Comparison of ENCODE assay signal across 8 mouse cellular contexts in genomic region chr15:100761036-100761418, GRCm38 (mm10). TPM values are rescaled to one million over a fixed set of nuclear protein-coding genes. Genes with fewer than 3 reads are reported as not detected.
DNase-seq lines count a peak whose midpoint lies in the region; ATAC-seq and TF ChIP-seq lines count a peak whose summit lies in the region.

No protein-coding gene starts in this region.

- H3K4me3 ChIP-seq in heart, embryonic 10.5 days = peak overlapping the region; percentile 69
- H3K4me3 ChIP-seq in liver, embryonic 12.5 days = peak overlapping the region; percentile 59; the same call in 1 of the 2 replicates
- peak overlapping the region; percentile 52; the same call in 1 of the 2 replicates for H3K4me3 ChIP-seq in stomach, postnatal 0 days (ENCODE audit: low read depth, low read length)

- H3K27ac ChIP-seq in heart, embryonic 10.5 days = peak overlapping the region; percentile 77; the same call in 1 of the 2 replicates
- H3K27ac ChIP-seq in liver, embryonic 12.5 days = no peak overlapping the region
- H3K27ac ChIP-seq in stomach, postnatal 0 days (replicated peaks) = no peak overlapping the region

- no peak for ATAC-seq in liver, embryonic 12.5 days
- no peak for ATAC-seq in stomach, postnatal 0 days (ENCODE audit: low FRiP score, low TSS enrichment)

- no peaks in the 10 kb centered on the region for H3K9me3 ChIP-seq in heart, embryonic 10.5 days
- no peaks in the 10 kb centered on the region for H3K9me3 ChIP-seq in liver, embryonic 12.5 days (replicated peaks)
- H3K9me3 ChIP-seq in stomach, postnatal 0 days (ENCODE audit: control insufficient read depth, low read length) = no peaks in the 10 kb centered on the region

- intact Hi-C loops in heart, postnatal 36 days (cut with DNase I) = no loop called here

- peaks cover 65% of the 10 kb centered on the region for H3K27me3 ChIP-seq in heart, embryonic 10.5 days (ENCODE audit: insufficient read depth, poor library complexity, severe bottlenecking)
- H3K27me3 ChIP-seq in liver, embryonic 12.5 days (replicated peaks) = peaks cover 93% of the 10 kb centered on the region
- no peaks in the 10 kb centered on the region for H3K27me3 ChIP-seq in stomach, postnatal 0 days (ENCODE audit: control insufficient read depth, insufficient read depth, low read length)

- TF ChIP-seq EP300 in stomach, postnatal 0 days (optimal IDR thresholded peaks at IDR 0.05) = no peak

- 35% methylated on average over 9 of the region's 9 CpGs for WGBS in heart, embryonic 10.5 days
- WGBS in liver, embryonic 12.5 days (ENCODE audit: insufficient replicate concordance) = 26% methylated on average over 9 of the region's 9 CpGs
- WGBS in stomach, postnatal 0 days = 21% methylated on average over 9 of the region's 9 CpGs

- H3K9ac ChIP-seq in liver, embryonic 12.5 days = no peak overlapping the region
- H3K9ac ChIP-seq in stomach, postnatal 0 days (ENCODE audit: low read length) = no peak overlapping the region; the same call in 1 of the 2 replicates

- peak overlapping the region; percentile 84 for H3K4me2 ChIP-seq in liver, embryonic 12.5 days
- peak overlapping the region; percentile 86 for H3K4me2 ChIP-seq in stomach, postnatal 0 days (replicated peaks; ENCODE audit: low read depth)

- no peak for TF ChIP-seq CTCF in stomach, postnatal 0 days (IDR thresholded peaks at IDR 0.05; ENCODE audit: low read depth)

- peaks cover 11% of the 10 kb centered on the region for H3K4me1 ChIP-seq in heart, embryonic 10.5 days
- H3K4me1 ChIP-seq in liver, embryonic 12.5 days = peaks cover 19% of the 10 kb centered on the region
- H3K4me1 ChIP-seq in stomach, postnatal 0 days (replicated peaks; ENCODE audit: control insufficient read depth, insufficient read depth) = no peaks in the 10 kb centered on the region

- DNase-seq in heart, embryonic 10.5 days (ENCODE audit: low spot score) = no peak
- DNase-seq in heart, postnatal 36 days = no peak
- DNase-seq in thymus, postnatal 25 days = peak; percentile 27
- no peak for DNase-seq in thymus, postnatal 36 days
- no peak for DNase-seq in stomach, postnatal 0 days (ENCODE audit: low spot score)
- no peak for DNase-seq in right cerebral cortex, postnatal 4 days
- DNase-seq in lung, postnatal 36 days = no peak

- no peaks in the 10 kb centered on the region for H3K36me3 ChIP-seq in heart, embryonic 10.5 days
- no peaks in the 10 kb centered on the region for H3K36me3 ChIP-seq in liver, embryonic 12.5 days
- no peaks in the 10 kb centered on the region for H3K36me3 ChIP-seq in stomach, postnatal 0 days (ENCODE audit: control insufficient read depth, insufficient read depth, low read length)

RNA-seq across cellular contexts. Expression of gene Slc4a8, which starts 0.5 kb away (rescaled TPM):
- 2.2 and 2.3 TPM in 2 replicates for polyA plus RNA-seq in heart, embryonic 10.5 days (2016; fragmentation: Nextera tagmentation; extraction: Ambion mirVana)
- total RNA-seq in heart, postnatal 36 days (2021) = 1 to 10 TPM; 2.3 to 2.7 TPM
- 0.47 and 0.70 TPM in 2 replicates for polyA plus RNA-seq in liver, embryonic 12.5 days (2016; fragmentation: Nextera tagmentation; extraction: Ambion mirVana)
- polyA plus RNA-seq in stomach, postnatal 0 days (2015; fragmentation: Nextera tagmentation; extraction: Ambion mirVana) = 2.2 TPM in 2 replicates

RNA-seq across cellular contexts. Expression of gene Galnt6, which starts 31.9 kb away (rescaled TPM):
- 0.18 and 0.20 TPM in 2 replicates for polyA plus RNA-seq in heart, embryonic 10.5 days (2016; fragmentation: Nextera tagmentation; extraction: Ambion mirVana)
- total RNA-seq in heart, postnatal 36 days (2021) = under 1 TPM; 0.72 to 0.98 TPM
- polyA plus RNA-seq in liver, embryonic 12.5 days (2016; fragmentation: Nextera tagmentation; extraction: Ambion mirVana) = 0.96 and 1.3 TPM in 2 replicates
- polyA plus RNA-seq in stomach, postnatal 0 days (2015; fragmentation: Nextera tagmentation; extraction: Ambion mirVana) = 9.5 and 11.0 TPM in 2 replicates
